Mouse (Mus musculus) cortical plate, adult 2 months (tissue): Measurements from ENCODE around the gene Dmgdh.

Experiments
- CTCF ChIP-seq: fragments of 200-500 bp; IDR thresholded peaks from 2 replicates; pipeline ENCODE4 v1.5.1; 2011; ENCODE audit warnings: mild to moderate bottlenecking, control low read depth, low read length; ENCODE audit not compliant: insufficient read depth; ENCODE audit errors: extremely low read depth
- POLR2A ChIP-seq: fragments of 200-500 bp; IDR thresholded peaks from 2 replicates; pipeline ENCODE4 v1.6.1; 2011; ENCODE audit warnings: mild to moderate bottlenecking, low read length, control low read depth; ENCODE audit not compliant: insufficient read depth; ENCODE audit errors: extremely low read depth

DNA sequence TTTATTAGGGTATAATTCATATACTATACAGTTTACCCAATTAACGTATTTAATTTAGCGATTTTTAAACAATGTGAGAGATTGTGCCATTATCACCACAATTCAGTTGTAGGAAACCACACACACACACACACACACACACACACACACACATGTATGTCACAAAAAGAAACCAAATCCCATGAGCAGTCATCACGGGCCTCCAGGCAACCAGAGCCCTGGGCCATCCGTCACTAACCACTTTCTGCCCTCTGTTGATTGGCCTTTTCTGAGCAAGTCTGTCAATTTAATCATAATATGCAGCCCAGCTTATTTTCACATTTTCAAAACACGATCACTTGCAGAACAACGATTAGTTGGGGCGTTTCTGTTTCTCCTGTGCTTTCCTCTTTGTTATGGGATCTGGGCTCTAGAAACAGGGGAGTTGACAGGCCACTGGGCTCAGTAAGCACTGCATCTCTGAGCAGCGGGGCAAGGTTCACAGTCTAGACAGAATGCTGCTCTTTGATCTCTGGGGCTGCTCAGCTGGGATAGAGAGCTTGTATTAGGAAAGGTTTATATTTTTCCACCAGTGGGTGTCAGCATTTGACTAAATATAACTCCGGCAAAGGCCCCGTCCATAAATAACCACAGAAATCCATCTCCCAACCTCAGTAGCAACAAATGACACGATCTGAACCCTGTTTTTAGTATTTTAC lies 118.9 kb downstream of the Dmgdh start:
- TF ChIP-seq CTCF (peak; percentile 15; the same call in 1 of the 2 replicates), POLR2A (no peak)
